Mouse (Mus musculus): ENCODE results near the gene Bach2.

GRCm38 (mm10) chr4:32387479-32388240, 149.1 kb downstream of the Bach2 start:
- TF ChIP-seq CTCF (IDR thresholded peaks at IDR 0.05; ENCODE audit: control insufficient read depth, insufficient read depth, low read length) (no peak), POLR2A (IDR thresholded peaks at IDR 0.05; ENCODE audit: borderline replicate concordance, control insufficient read depth, low read depth, low read length) (no peak)
